Mouse (Mus musculus): ENCODE results near the gene Lama2. TPM values are rescaled to one million over a fixed set of nuclear protein-coding genes. Genes with fewer than 3 reads are reported as not detected.
"Not testable (repeated sequence)": the region's sequence is repeated elsewhere in the genome, so short reads cannot be mapped to it uniquely, and the experiment has no call there.

The Lama2 gene
- polyA plus RNA-seq, 1 experiment from 2014 or later, result 1.9 TPM

DNA sequence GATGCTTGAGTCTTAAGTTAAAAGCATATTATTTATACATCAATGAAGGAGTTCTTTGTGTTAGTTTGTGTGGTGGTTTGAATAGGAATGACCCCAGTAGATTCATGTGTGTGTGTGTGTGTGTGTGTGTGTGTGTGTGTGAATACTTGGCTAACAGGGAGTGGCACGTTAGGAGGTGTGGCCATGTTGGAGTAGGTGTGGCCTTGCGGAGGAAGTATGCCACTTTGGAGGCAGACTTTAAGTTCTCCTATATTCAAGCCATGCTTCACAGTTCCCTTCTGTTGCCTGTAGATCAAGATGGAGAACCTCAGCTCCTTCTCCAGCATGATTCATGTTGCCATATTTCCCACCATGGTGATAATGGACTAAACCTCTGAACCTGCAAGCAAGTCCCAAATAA, 646.0 kb downstream of the Lama2 start:
- Histone ChIP-seq H3K4me3 (ENCODE audit: low read depth, low read length) (no peak overlapping the region), H3K27me3 (replicated peaks; ENCODE audit: control insufficient read depth, insufficient read depth, low read length) (no peaks in the 10 kb centered on the region), H3K9ac (ENCODE audit: low read depth, low read length) (no peak overlapping the region), H3K36me3 (ENCODE audit: control insufficient read depth, insufficient read depth, low read length) (no peaks in the 10 kb centered on the region), H3K27ac (ENCODE audit: low read depth, low read length) (no peak overlapping the region), H3K9me3 (ENCODE audit: control insufficient read depth, low read length) (no peaks in the 10 kb centered on the region), H3K4me2 (no peak overlapping the region), H3K4me1 (replicated peaks; ENCODE audit: control insufficient read depth, insufficient read depth, low read length) (0 out of 2 replicates have a peak, but pooled peaks cover 6% of the 10 kb centered on the region)
- WGBS, result 73% methylated on average over 2 of the region's 2 CpGs
- no peak for DNase-seq (ENCODE audit: low spot score)
- peak; percentile 50; the same call in 1 of the 2 replicates for ATAC-seq (replicated peaks; ENCODE audit: low FRiP score)

GRCm38 (mm10) chr10:26958513-26958912, 661.0 kb downstream of the Lama2 start:
- Histone ChIP-seq H3K36me3 (ENCODE audit: control insufficient read depth, insufficient read depth, low read length) (no peaks in the 10 kb centered on the region), H3K4me1 (replicated peaks; ENCODE audit: control insufficient read depth, insufficient read depth, low read length) (no peaks in the 10 kb centered on the region), H3K27me3 (replicated peaks; ENCODE audit: control insufficient read depth, insufficient read depth, low read length) (no peaks in the 10 kb centered on the region), H3K4me2 (no peak overlapping the region), H3K9ac (ENCODE audit: low read depth, low read length) (no peak overlapping the region), H3K4me3 (ENCODE audit: low read depth, low read length) (no peak overlapping the region), H3K9me3 (ENCODE audit: control insufficient read depth, low read length) (no peaks in the 10 kb centered on the region), H3K27ac (ENCODE audit: low read depth, low read length) (no peak overlapping the region)
- 74% methylated on average over 3 of the region's 3 CpGs for WGBS
- no peak for DNase-seq (ENCODE audit: low spot score)
- ATAC-seq (replicated peaks; ENCODE audit: low FRiP score), result no peak

DNA sequence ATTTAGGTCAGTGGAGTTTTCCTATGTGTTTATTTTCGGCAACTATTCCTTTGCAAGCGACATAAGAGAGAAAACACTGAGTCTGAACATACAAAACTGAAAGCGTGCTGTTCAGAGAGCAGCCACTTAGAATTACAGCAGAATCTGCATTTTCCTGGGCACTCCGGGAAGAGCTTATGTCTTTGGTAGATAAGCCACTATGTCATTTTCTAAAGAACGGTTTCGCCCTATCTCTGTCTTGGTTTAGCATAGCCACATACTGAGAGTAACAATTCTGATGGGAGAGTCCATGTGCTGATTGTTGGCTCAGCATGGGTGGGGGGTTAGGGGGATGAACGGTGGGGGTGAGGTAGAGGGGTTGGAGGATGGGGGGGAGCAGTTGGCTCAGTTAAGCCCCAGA, 669.1 kb downstream of the Lama2 start:
- H3K9ac ChIP-seq (ENCODE audit: low read depth, low read length), result peak overlapping the region; percentile 38
- no peaks in the 10 kb centered on the region for H3K36me3 ChIP-seq (ENCODE audit: control insufficient read depth, insufficient read depth, low read length)
- DNase-seq (ENCODE audit: low spot score), result no peak
- peak overlapping the region; percentile 63 for H3K27ac ChIP-seq (ENCODE audit: low read depth, low read length)
- no peaks in the 10 kb centered on the region for H3K9me3 ChIP-seq (ENCODE audit: control insufficient read depth, low read length)
- H3K4me2 ChIP-seq, result peak overlapping the region; percentile 57
- WGBS, result 41% methylated on average over 7 of the region's 7 CpGs
- no peaks in the 10 kb centered on the region for H3K27me3 ChIP-seq (replicated peaks; ENCODE audit: control insufficient read depth, insufficient read depth, low read length)
- peaks cover 8% of the 10 kb centered on the region; the same call in 1 of the 2 replicates for H3K4me1 ChIP-seq (replicated peaks; ENCODE audit: control insufficient read depth, insufficient read depth, low read length)
- peak; percentile 81 for ATAC-seq (replicated peaks; ENCODE audit: low FRiP score)
- H3K4me3 ChIP-seq (ENCODE audit: low read depth, low read length), result no peak overlapping the region

DNA sequence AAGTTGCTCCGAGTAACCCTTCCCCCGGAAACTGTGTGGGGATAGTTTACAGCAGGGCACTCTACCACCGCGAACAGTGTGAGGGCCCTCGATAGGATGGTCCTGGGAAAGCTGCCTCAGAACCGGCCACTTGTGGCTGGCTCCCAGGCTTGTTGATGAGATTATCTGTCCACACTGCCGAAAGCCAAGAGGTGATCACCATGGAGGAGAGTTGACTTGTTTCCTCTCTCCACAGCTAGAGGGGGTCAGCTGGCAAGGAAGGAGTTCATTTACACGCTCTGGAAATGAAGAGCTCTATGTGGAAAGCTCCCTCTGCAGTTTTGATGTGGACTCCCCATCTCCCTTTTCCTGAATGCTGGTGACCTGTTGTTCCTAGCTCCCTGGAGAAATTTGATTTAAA, 669.9 kb downstream of the Lama2 start:
- Histone ChIP-seq H3K27me3 (replicated peaks; ENCODE audit: control insufficient read depth, insufficient read depth, low read length) (no peaks in the 10 kb centered on the region), H3K36me3 (ENCODE audit: control insufficient read depth, insufficient read depth, low read length) (no peaks in the 10 kb centered on the region), H3K4me1 (replicated peaks; ENCODE audit: control insufficient read depth, insufficient read depth, low read length) (peaks cover 8% of the 10 kb centered on the region; the same call in 1 of the 2 replicates), H3K27ac (ENCODE audit: low read depth, low read length) (peak overlapping the region; percentile 63), H3K4me3 (ENCODE audit: low read depth, low read length) (no peak overlapping the region), H3K9ac (ENCODE audit: low read depth, low read length) (peak overlapping the region; percentile 38; the same call in 1 of the 2 replicates), H3K4me2 (peak overlapping the region; percentile 57), H3K9me3 (ENCODE audit: control insufficient read depth, low read length) (no peaks in the 10 kb centered on the region)
- no peak for DNase-seq (ENCODE audit: low spot score)
- ATAC-seq (replicated peaks; ENCODE audit: low FRiP score), result peak; percentile 74
- 55% methylated on average over 8 of the region's 8 CpGs for WGBS

GRCm38 (mm10) chr10:26948331-26948730, 671.2 kb downstream of the Lama2 start:
- DNase-seq (ENCODE audit: low spot score) (no peak), ATAC-seq (replicated peaks; ENCODE audit: low FRiP score) (no peak)
- Histone ChIP-seq H3K36me3 (ENCODE audit: control insufficient read depth, insufficient read depth, low read length) (no peaks in the 10 kb centered on the region), H3K4me1 (replicated peaks; ENCODE audit: control insufficient read depth, insufficient read depth, low read length) (peaks cover 8% of the 10 kb centered on the region; the same call in 1 of the 2 replicates), H3K4me2 (no peak overlapping the region), H3K9ac (ENCODE audit: low read depth, low read length) (no peak overlapping the region), H3K9me3 (ENCODE audit: control insufficient read depth, low read length) (no peaks in the 10 kb centered on the region), H3K27ac (ENCODE audit: low read depth, low read length) (no peak overlapping the region), H3K27me3 (replicated peaks; ENCODE audit: control insufficient read depth, insufficient read depth, low read length) (no peaks in the 10 kb centered on the region), H3K4me3 (ENCODE audit: low read depth, low read length) (no peak overlapping the region)
- WGBS, result 46% methylated on average over 2 of the region's 2 CpGs

GRCm38 (mm10) chr10:26939549-26939948, 680.0 kb downstream of the Lama2 start:
- H3K36me3 ChIP-seq (ENCODE audit: control insufficient read depth, insufficient read depth, low read length), result no peaks in the 10 kb centered on the region

DNA sequence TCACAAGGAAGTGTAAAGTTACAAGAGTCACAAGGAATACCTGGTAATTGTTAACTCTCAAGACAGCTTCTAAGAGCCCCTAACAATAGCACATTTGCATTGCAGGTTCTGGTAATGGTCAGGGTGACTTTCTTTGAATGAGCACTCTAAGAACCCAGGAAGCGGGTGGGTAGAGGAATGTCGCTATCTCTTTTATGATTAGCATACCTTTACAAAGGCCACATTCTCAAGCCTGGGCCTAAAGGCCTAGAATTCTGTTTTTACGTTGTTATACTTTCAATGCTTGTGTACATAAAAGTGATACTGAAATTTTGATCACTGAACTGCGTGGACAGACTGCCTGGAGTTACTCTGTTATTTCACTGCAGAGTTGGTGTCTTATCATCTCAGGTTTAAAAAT, 681.1 kb downstream of the Lama2 start:
- not testable (repeated sequence) for H3K4me3 ChIP-seq (ENCODE audit: low read depth, low read length); ATAC-seq (replicated peaks; ENCODE audit: low FRiP score); H3K27ac ChIP-seq (ENCODE audit: low read depth, low read length); H3K9me3 ChIP-seq (ENCODE audit: control insufficient read depth, low read length); H3K4me1 ChIP-seq (replicated peaks; ENCODE audit: control insufficient read depth, insufficient read depth, low read length); DNase-seq (ENCODE audit: low spot score); H3K27me3 ChIP-seq (replicated peaks; ENCODE audit: control insufficient read depth, insufficient read depth, low read length); H3K9ac ChIP-seq (ENCODE audit: low read depth, low read length); H3K4me2 ChIP-seq; H3K36me3 ChIP-seq (ENCODE audit: control insufficient read depth, insufficient read depth, low read length)
- 79% methylated on average over 4 of the region's 4 CpGs for WGBS

More at GRCm38 (mm10) chr10:26939549-26939948, 680.0 kb downstream of the Lama2 start:
- DNase-seq (ENCODE audit: low spot score) (no peak), ATAC-seq (replicated peaks; ENCODE audit: low FRiP score) (no peak)
- Histone ChIP-seq H3K9ac (ENCODE audit: low read depth, low read length) (no peak overlapping the region), H3K4me3 (ENCODE audit: low read depth, low read length) (no peak overlapping the region), H3K4me1 (replicated peaks; ENCODE audit: control insufficient read depth, insufficient read depth, low read length) (no peaks in the 10 kb centered on the region), H3K9me3 (ENCODE audit: control insufficient read depth, low read length) (no peaks in the 10 kb centered on the region), H3K27ac (ENCODE audit: low read depth, low read length) (no peak overlapping the region), H3K27me3 (replicated peaks; ENCODE audit: control insufficient read depth, insufficient read depth, low read length) (no peaks in the 10 kb centered on the region), H3K4me2 (no peak overlapping the region)
- 54% methylated on average over 1 of the region's 1 CpGs for WGBS

DNA sequence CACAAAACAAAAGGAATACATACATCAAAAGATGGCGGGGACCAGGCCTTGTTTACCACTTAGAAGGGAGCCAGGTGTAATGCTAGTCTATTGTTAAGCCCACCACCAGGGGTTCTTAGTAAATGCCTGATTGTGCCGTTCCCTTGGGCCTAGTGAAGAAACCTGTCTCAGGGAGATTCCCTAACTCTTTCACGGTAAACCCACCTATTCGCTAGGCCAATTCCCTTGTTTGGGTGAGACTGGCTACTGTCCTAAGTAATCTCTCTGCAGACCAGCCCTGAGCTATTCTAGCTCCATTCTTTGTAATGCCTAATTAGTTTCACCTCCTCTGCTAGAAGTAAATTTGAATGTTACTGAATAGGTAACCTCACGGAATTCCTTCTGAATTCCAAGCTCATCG, 683.5 kb downstream of the Lama2 start:
- H3K4me2 ChIP-seq; H3K4me1 ChIP-seq (replicated peaks; ENCODE audit: control insufficient read depth, insufficient read depth, low read length); DNase-seq (ENCODE audit: low spot score); H3K27me3 ChIP-seq (replicated peaks; ENCODE audit: control insufficient read depth, insufficient read depth, low read length); ATAC-seq (replicated peaks; ENCODE audit: low FRiP score); H3K9me3 ChIP-seq (ENCODE audit: control insufficient read depth, low read length); H3K27ac ChIP-seq (ENCODE audit: low read depth, low read length); H3K4me3 ChIP-seq (ENCODE audit: low read depth, low read length); H3K9ac ChIP-seq (ENCODE audit: low read depth, low read length); H3K36me3 ChIP-seq (ENCODE audit: control insufficient read depth, insufficient read depth, low read length): not testable (repeated sequence)
- 89% methylated on average over 6 of the region's 6 CpGs for WGBS
